Mouse (Mus musculus): ENCODE measurements around the gene Arsk.

The Arsk gene

GRCm38 (mm10) chr13:76021782-76022181 is 76.7 kb downstream of the Arsk start:
- peak; percentile 9 for DNase-seq (ENCODE audit: low spot score)

GRCm38 (mm10) chr13:76018844-76019400 is 79.5 kb downstream of the Arsk start:
- peak; percentile 13 for DNase-seq (ENCODE audit: low spot score)

GRCm38 (mm10) chr13:76017974-76018843 is 80.3 kb downstream of the Arsk start, which contains the start of gene Rfesd:
TSS of gene Rfesd (minus strand) at chr13:76018719.
- DNase-seq (ENCODE audit: low spot score) = peak; percentile 98

GRCm38 (mm10) chr13:76017465-76017864 is 81.0 kb downstream of the Arsk start:
- peak; percentile 23 for DNase-seq (ENCODE audit: low spot score)

GRCm38 (mm10) chr13:76014511-76014910 is 83.9 kb downstream of the Arsk start:
- no peak for DNase-seq (ENCODE audit: low spot score)
